Mouse (Mus musculus) A20 (cell line): ENCODE results near the gene Mafb.

ENCODE experiments used
- DNase-seq: peaks from one replicate; pipeline ENCODE4 v3.0.0-alpha.2; 2011; ENCODE audit warnings: low read depth, low spot score

The Mafb gene

DNA sequence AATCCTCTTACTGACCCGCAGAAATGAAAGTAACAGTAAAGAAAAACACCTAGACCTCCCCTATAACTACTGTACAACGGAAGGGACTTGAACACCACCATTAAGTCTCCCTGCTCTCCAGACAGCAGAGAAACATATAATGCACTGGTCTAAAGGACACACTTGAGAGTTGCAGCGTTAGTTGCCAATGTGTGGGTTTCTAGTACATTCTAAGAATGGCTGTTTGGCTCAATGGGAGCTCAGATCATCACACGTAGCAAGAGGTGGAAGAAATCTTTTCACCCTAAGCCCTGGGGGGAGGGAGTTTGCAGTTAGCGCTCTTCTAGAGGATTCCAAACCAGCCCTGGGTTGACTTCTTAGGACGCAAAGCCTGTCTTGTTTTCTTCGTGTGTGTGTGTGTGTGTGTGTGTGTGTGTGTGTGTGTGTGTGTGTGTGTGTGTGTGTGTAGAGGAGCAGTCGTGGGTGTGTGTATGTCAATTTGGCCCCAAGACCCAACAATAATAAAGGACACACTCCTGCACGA is 2.7 kb downstream of the Mafb start:
- no peak for DNase-seq

- DNase-seq = no peak
These were observed 3.7 kb downstream of the Mafb start for GRCm38 (mm10) chr2:160363201-160363600.

DNA sequence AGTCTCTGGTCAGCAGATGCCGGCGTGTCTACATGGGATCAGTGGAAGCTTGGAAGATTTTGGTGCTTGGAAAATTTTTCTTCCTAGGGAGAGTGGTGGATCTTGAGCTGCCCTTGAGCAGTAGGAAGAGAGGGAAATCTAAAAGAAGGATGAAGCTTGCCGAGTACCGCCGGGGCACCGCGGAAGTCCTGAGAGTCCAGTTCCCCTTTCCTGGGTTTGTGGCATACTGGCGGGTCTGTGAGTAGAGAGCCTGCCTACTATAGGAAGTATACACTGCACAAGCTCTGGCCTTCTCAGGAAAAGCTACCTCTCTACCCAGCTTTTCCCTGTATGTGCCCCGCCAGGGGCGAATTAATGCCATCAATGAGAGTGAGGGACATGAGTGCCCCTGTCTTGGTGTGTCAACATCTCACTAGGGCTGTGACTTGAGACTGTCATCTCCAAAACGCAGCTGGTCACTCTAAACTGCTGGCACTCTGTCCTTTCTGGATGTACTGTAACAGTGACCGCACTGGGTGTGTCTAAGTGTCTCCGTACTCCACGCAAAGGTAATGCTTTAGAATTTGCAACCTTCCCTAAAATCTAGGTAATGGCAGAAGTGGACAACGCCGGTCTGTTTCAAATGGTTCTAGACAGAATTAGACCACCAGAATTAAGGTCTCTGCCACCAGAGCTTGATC is 5.3 kb downstream of the Mafb start:
- no peak for DNase-seq

DNA sequence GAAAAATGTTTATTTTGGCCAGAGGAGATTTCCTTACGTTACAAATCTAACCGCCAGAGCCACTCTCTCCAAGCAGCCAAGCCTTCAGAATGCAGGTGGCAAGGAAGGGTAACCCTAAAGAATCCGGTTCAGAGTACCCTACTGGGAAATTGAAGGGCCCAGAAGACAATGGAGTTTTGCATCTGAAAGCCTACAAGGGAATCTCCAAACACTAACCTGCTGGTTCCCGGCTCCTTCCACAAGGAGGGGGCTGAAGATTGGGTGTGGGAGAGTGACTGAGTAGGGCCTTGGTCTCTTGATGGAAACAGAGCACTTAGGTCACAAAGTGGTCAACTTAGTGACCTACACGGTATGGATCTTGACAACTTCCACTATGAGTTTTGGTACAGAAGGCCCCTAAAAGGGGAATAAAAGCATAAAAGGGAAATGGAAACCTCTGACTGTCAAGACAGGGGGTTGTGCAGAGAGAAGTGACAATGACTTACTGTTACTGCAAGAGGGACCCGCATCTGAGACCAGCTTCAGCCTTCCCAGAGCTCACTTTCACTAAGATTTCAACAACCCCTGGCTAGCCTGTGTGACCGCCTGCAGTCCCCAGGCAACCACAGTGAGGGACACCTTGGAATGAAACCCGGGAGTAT is 6.5 kb downstream of the Mafb start:
- DNase-seq = no peak

DNA sequence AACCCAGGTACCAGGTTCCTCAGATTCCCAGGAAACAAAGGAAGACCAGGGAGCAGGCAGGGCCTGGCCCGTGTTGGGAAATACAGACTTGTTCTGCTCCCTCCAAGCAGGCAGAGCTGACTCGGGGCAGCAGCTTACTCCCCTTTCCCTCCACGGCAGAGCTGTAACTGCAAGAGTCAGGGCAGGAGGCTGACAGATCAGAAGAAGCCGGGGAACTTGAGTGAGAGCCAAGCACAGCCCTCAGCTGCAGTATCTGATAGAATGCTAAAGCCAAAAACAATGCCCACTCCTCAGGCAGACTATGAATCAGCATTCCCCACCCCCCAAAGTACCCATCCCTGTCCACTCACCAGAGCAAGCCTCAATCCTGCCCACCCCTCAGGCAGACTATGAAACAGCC is 8.0 kb downstream of the Mafb start:
- no peak for DNase-seq

DNA sequence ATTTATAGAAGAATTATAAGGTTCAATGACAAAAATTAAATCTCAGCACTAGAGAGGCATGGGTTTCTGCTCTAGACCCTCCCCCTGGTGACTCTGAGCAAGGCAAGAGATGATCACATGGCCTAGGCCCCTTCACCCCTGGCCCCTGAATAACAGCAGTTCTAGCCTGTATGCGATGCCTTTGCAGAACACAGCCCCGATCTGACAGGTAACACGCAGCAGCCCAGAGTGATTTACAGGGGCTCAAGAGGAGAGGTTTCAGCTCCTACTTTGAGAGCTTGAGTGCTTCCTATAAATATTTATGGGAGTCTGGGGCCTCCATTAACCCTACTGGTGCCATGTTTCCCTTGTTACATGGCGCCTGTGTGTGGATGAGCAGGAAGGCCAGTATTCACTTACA is 9.4 kb downstream of the Mafb start:
- DNase-seq = no peak

DNA sequence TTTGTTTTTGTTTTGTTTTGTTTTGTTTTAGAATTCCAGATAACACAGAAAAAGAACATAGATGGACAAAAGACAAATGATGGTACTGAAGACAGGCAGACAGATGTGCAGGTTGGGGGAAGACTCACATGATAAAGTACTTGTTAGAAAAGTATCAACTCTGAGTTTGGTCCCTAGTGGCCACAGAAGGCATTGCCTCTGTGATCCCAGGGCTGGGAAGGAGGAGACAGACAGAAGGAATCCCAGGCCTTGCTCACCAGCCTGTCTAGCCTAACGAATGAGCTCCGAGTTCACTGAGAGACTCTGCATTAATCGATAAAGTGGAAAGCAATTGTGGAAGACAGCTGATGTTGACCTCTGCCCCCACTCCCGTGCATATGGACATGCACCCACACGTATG is 10.7 kb downstream of the Mafb start:
- DNase-seq = peak; percentile 37

GRCm38 (mm10) chr2:160354319-160354718 is 12.5 kb downstream of the Mafb start:
- peak; percentile 23 for DNase-seq

DNA sequence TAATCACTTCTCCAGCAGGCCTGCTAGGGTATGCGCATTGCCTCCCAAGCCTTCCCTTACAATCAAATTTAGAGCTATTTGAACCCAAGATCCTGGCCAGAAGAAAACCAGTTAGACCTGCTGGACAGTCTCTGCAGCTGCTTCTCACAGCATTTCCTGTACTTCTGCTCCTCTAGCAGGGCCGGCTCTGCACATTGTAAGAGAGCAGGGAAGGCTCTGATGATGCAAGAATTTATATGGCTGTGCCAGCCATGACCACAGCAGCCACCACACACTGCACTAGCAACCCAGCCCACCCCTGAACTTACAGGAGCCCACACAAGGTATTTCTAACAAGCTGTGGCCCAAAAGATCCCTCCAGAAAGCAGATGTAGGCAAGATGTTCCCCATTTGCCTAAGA is 13.3 kb downstream of the Mafb start:
- DNase-seq = no peak

GRCm38 (mm10) chr2:160351038-160351574 is 15.8 kb downstream of the Mafb start:
- DNase-seq = no peak

GRCm38 (mm10) chr2:160349578-160349977 is 17.3 kb downstream of the Mafb start:
- no peak for DNase-seq

GRCm38 (mm10) chr2:160348796-160349195 is 18.1 kb downstream of the Mafb start:
- no peak for DNase-seq

- DNase-seq = no peak
These were observed 18.7 kb downstream of the Mafb start for GRCm38 (mm10) chr2:160348072-160348604.

DNA sequence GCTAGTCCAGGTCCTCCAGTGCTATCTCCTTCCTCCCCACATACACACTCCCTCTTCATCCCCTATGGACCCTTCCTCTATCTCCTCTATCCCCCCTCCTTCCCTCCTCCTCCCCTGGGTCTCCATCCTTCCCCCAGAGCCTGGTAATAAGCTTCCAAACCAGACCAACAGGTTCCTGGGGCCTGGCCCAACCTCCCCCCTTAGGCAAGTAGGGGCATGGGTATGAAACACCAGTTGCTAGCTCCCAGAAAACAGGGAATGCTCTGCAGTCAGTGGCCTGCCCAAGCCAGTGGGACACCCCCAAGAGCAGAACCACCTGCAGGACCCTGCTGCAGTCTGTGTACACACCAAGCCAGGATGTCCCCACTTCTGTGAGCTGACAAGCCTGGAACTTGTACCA is 21.2 kb downstream of the Mafb start:
- DNase-seq = no peak

DNA sequence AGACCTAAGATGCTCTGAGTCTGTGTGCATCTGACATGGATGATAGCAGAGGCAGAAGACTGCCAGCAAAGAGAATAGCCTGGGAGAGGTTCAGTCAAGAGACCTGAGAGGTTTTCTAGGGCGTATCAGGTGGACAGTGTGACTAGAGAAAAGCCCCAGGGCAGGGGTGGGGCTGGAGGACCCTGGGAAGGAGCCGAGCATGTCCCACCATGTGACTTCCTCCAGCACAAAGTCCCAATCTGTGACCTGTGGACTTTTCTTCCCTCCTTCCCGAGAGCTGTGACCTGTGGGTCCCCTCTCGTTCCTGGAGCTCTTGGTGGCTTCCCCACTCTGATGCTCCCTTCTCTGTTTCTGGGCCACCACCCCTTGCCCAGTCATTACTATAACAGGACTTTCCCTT is 26.7 kb downstream of the Mafb start:
- DNase-seq = no peak

GRCm38 (mm10) chr2:160339595-160339994 is 27.3 kb downstream of the Mafb start:
- DNase-seq = no peak

DNA sequence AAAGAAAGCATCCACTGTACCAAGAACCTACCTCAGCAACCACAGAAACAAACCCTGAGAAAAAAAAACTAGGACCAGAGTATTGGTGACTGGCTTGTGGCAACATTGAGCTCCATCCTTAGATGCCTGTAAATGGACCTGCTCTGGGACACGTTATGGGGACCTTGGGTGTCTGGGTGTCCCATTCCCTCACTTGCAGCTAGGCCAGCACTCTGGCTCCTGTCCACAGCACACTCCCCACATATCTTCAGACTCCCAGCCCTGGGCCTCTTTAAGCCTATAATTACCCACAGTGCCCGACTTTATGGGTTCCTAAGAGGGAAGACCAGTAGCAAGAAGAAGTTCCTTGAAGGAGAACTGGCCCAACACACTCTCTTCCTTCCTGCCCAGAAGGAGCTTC is 30.8 kb downstream of the Mafb start:
- no peak for DNase-seq

GRCm38 (mm10) chr2:160335043-160335442 is 31.8 kb downstream of the Mafb start:
- no peak for DNase-seq

DNA sequence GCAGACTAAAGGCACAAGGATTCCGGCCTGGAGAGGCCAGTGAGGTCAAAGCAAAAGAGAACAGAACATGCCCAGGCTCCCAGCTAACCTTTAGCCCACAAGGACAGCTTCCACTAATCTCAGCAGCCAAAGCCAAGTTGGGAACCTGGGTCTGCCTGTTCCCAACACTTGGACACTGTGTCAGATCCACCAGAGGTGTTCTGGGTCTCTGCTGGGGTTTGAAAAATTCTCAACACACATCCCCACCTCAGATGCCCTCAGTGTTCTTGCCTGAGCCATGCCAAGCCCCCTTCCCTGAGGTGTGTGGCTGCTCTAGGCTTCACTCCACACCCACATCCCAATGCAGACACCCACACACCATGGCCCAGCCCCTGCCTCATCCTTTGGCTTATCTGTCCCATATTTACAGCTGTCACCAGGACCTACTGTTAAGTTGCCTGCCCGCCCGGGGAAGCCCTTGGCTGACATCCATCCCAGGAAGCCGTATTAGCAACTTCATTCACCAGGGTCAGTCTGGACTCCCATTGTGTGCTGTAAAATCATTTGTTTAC is 32.7 kb downstream of the Mafb start, which contains the start of gene Gm826:
Gm826 (minus strand) TSS at position 52 of the 551 bp plus-strand sequence.
- DNase-seq = no peak

DNA sequence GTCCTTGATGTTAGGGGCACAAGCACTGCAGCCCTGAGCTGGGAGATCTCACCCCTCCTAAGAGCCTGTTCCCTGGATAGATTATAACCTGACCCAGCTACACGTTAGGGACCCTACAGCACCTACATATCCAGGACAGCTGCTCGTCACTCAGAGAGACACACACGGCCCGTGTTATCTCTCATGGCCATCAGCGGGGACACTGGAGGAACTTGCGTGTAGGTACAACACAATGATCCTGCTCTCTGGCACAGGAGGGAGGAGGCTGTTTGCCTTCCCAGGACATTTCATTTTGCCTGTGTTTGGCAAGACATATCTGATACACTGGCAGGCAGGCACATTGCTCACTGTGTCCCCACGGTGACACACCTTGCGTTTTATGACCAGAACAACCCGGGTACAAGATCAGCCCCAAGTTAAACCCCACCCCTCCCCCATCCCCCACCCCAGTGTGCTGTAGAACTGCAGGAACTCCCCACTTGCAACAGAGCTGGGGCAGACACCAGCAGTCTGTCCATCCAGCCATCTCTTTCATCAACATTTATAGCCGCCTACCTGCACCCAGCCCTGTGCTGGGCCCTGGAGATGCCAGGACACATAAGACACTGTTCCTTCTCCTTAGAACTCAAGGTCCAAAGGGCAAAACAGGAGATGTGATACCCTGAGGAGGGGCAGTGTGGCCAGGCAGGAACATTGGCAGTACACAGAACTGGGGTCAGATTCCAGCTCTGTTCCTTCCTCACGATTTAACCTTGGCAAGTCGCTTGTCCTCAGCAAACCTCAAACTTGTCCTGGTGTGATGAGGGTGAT is 34.1 kb downstream of the Mafb start:
- no peak for DNase-seq

- DNase-seq = no peak
These were observed 38.0 kb downstream of the Mafb start for GRCm38 (mm10) chr2:160328886-160329285.

GRCm38 (mm10) chr2:160327716-160328115 is 39.1 kb downstream of the Mafb start:
- no peak for DNase-seq
